Mouse (Mus musculus) ES-Bruce4 (cell line): Measurements from ENCODE around the gene Atxn2l. TPM values are rescaled to one million over a fixed set of nuclear protein-coding genes. Genes with fewer than 3 reads are reported as not detected.

ENCODE experiments used
- H3K27ac ChIP-seq: 2 replicates; pipeline ENCODE4 v1.5.1; 2012; ENCODE audit warnings: low read length, inconsistent platforms; ENCODE audit not compliant: insufficient read depth
- H3K27me3 ChIP-seq: 2 replicates; pipeline ENCODE4 v1.6.1; 2012; ENCODE audit warnings: mild to moderate bottlenecking, low read length, inconsistent platforms; ENCODE audit not compliant: control insufficient read depth, poor library complexity, insufficient read depth, severe bottlenecking
- H3K36me3 ChIP-seq: 2 replicates; pipeline ENCODE4 v1.6.1; 2012; ENCODE audit warnings: inconsistent platforms, mild to moderate bottlenecking, low read length, moderate library complexity; ENCODE audit not compliant: control insufficient read depth, poor library complexity, insufficient read depth, severe bottlenecking
- H3K4me1 ChIP-seq: one replicate; pipeline ENCODE4 v1.8.1; 2011; ENCODE audit warnings: low read length; ENCODE audit not compliant: control insufficient read depth, insufficient read depth
- H3K4me3 ChIP-seq: 2 replicates; pipeline ENCODE4 v1.5.1; 2011; ENCODE audit warnings: low read depth, mild to moderate bottlenecking, low read length
- H3K9ac ChIP-seq: 2 replicates; pipeline ENCODE4 v1.6.1; 2012; ENCODE audit warnings: low read depth, mild to moderate bottlenecking, inconsistent platforms; ENCODE audit not compliant: poor library complexity, severe bottlenecking
- H3K9me3 ChIP-seq: replicated peaks from 2 replicates; pipeline ENCODE4 v1.6.1; 2012; ENCODE audit warnings: mild to moderate bottlenecking, low read length, inconsistent platforms; ENCODE audit not compliant: control insufficient read depth, poor library complexity, insufficient read depth, severe bottlenecking
- CTCF ChIP-seq: IDR thresholded peaks from one replicate; pipeline ENCODE4 v1.8.1; 2011; ENCODE audit warnings: low read depth, low read length
- EP300 ChIP-seq: IDR thresholded peaks from 2 replicates; pipeline ENCODE4 v1.6.1; 2011; ENCODE audit warnings: low read depth, low read length; ENCODE audit not compliant: insufficient read depth
- POLR2A ChIP-seq: IDR thresholded peaks from one replicate; pipeline ENCODE4 v1.8.1; 2011; ENCODE audit warnings: low read length; ENCODE audit not compliant: insufficient read depth
- polyA plus RNA-seq: library from polyadenylated mRNA; stranded (reverse); fragments of >200 nt; gene quantifications from 2 replicates; pipeline ENCODE4 v1.2.4, GENCODE M21; 2011; ENCODE audit warnings: low read depth; ENCODE audit not compliant: missing spikeins, insufficient read depth, insufficient read length

Atxn2l gene
- 160 and 172 TPM in 2 replicates for polyA plus RNA-seq

- Histone ChIP-seq H3K9ac (peak within 1 kb of the TSS; percentile 100), H3K9me3 (no peaks in the 10 kb centered on the region), H3K4me3 (peak within 1 kb of the TSS; percentile 92), H3K27me3 (no peaks in the 10 kb centered on the region), H3K36me3 (peaks cover 29% of the 10 kb centered on the region), H3K4me1 (peaks cover 2% of the 10 kb centered on the region), H3K27ac (peak within 1 kb of the TSS; percentile 87)
- peak; percentile 34 for TF ChIP-seq CTCF
- TF ChIP-seq EP300 = peak; percentile 87; the same call in 1 of the 2 replicates
- peak; percentile 72 for TF ChIP-seq POLR2A
Observed at GRCm38 (mm10) chr7:126503273-126503878, at the start of gene Atxn2l. Gene Atxn2l, minus strand, starts transcription at chr7:126503437.

DNA sequence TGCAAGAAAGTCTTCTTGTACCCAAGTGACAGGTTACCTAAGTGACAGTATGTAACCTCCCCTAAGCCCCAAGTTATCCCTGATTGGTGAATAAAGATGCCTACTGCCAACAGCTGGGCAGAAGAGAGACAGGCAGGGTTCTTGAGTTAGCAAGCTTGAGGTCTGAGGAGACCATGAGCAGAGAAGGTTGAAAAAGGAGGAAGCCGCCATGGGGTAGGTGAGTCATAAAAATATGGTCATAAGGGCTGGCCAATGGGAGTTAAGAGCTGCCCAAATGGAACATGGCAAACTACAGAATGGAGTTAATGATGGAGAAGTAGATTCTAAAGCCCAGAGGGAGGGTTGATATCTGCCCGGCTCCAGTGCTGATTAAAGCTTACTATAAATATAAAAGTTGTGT lies 42.4 kb upstream of the Atxn2l start:
- H3K36me3 ChIP-seq = peaks cover 49% of the 10 kb centered on the region

DNA sequence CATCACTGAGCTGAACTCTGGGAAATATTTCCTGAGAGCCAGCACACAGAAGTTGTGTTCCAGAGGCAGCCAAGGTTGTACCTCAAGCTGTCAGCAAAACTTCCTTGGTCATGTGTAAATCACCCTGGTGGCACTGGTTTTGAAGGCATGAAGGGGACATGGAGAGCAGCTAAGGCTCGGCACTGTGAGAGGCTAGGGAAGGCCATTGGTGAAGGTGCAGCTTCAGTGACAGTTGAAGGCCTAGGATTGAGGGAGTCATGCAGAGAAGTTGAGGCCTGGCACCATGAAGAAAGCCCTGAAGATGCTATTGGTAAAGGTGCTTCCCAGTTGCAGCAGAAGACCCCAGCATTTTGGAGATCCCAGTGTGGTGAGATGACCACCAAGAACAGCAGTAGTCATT lies 38.4 kb upstream of the Atxn2l start:
- Histone ChIP-seq H3K9ac (no peak overlapping the region), H3K27ac (no peak overlapping the region), H3K9me3 (no peaks in the 10 kb centered on the region), H3K36me3 (peaks cover 13% of the 10 kb centered on the region), H3K4me3 (no peak overlapping the region), H3K27me3 (no peaks in the 10 kb centered on the region), H3K4me1 (no peaks in the 10 kb centered on the region)
- no peak for TF ChIP-seq POLR2A
- TF ChIP-seq EP300 = no peak
- TF ChIP-seq CTCF = no peak

More for the DNA sequence above, 42.4 kb upstream of the Atxn2l start:
- Histone ChIP-seq H3K9me3 (no peaks in the 10 kb centered on the region), H3K27ac (no peak overlapping the region), H3K9ac (no peak overlapping the region), H3K27me3 (no peaks in the 10 kb centered on the region), H3K4me1 (no peaks in the 10 kb centered on the region), H3K4me3 (no peak overlapping the region)
- no peak for TF ChIP-seq CTCF
- no peak for TF ChIP-seq EP300
- TF ChIP-seq POLR2A = no peak

- Histone ChIP-seq H3K27ac (no peak overlapping the region), H3K4me3 (no peak overlapping the region), H3K9me3 (no peaks in the 10 kb centered on the region), H3K36me3 (no peaks in the 10 kb centered on the region), H3K9ac (no peak overlapping the region), H3K27me3 (peaks cover 2% of the 10 kb centered on the region; the same call in 1 of the 2 replicates), H3K4me1 (no peaks in the 10 kb centered on the region)
- TF ChIP-seq POLR2A = no peak
- TF ChIP-seq EP300 = no peak
- TF ChIP-seq CTCF = no peak
Observed at GRCm38 (mm10) chr7:126537820-126538585, 34.8 kb upstream of the Atxn2l start.

- peaks cover 2% of the 10 kb centered on the region; the same call in 1 of the 2 replicates for H3K27me3 ChIP-seq
- H3K9me3 ChIP-seq = no peaks in the 10 kb centered on the region
- TF ChIP-seq CTCF (no peak), EP300 (no peak), POLR2A (no peak)
- no peak overlapping the region for H3K4me3 ChIP-seq
- no peaks in the 10 kb centered on the region for H3K4me1 ChIP-seq
- no peaks in the 10 kb centered on the region for H3K36me3 ChIP-seq
- H3K27ac ChIP-seq = no peak overlapping the region
- no peak overlapping the region for H3K9ac ChIP-seq
Observed at GRCm38 (mm10) chr7:126536466-126536865, 33.2 kb upstream of the Atxn2l start.

DNA sequence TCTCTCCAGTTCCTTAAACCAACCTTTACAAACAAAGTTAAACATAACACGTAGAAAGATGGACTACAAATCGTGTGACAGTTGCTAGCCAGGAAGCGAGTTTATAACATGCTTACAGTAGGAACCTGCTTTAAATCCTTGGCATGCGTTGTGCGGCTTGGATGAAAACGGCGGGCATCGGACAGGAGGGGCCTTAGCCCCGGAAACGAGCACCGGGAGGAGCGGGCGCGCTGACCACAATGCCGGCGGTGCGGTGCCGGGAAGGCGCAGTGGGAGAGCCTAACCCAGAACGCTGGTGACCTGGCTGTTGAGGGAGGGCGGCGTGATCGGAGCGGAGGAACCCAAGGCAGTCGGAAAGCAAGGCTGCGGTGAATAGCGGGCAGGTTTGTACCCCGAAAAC lies 32.5 kb upstream of the Atxn2l start:
- Histone ChIP-seq H3K27ac (no peak overlapping the region), H3K4me3 (peak overlapping the region; percentile 62), H3K27me3 (peaks cover 2% of the 10 kb centered on the region; the same call in 1 of the 2 replicates), H3K4me1 (no peaks in the 10 kb centered on the region), H3K36me3 (no peaks in the 10 kb centered on the region), H3K9me3 (no peaks in the 10 kb centered on the region), H3K9ac (peak overlapping the region; percentile 11)
- TF ChIP-seq CTCF = no peak
- no peak for TF ChIP-seq POLR2A
- no peak for TF ChIP-seq EP300
